ENCODE assay signal across 9 mouse cellular contexts in genomic region chr5:125964039-125964438, GRCm38 (mm10).
A peak's percentile ranks its signal among the peaks of the same experiment; 100 is the strongest.
DNase-seq lines count a peak whose midpoint lies in the region; ATAC-seq and TF ChIP-seq lines count a peak whose summit lies in the region.
"Had no signal": no experiment of that assay in that cellular context is flagged by ENCODE, and none has a peak within 500 bp of the region (broad histone marks: within the 10 kb centered on the region; RNA-seq: fewer than 3 reads in every experiment).

No protein-coding gene starts in this region.

- 79% methylated on average over 8 of the region's 8 CpGs for WGBS in midbrain, postnatal 0 days
- 79% methylated on average over 8 of the region's 8 CpGs for WGBS in midbrain, embryonic 13.5 days
- WGBS in midbrain, embryonic 15.5 days = 74% methylated on average over 8 of the region's 8 CpGs

- H3K27ac ChIP-seq in midbrain, postnatal 0 days (ENCODE audit: low read depth, low read length) = no peak overlapping the region
- H3K27ac ChIP-seq in midbrain, embryonic 13.5 days = no peak overlapping the region
- H3K27ac ChIP-seq in midbrain, embryonic 15.5 days = no peak overlapping the region
- H3K27ac ChIP-seq: forebrain, embryonic 12.5 days had no signal

- H3K27me3 ChIP-seq in midbrain, postnatal 0 days (ENCODE audit: insufficient read depth, low read length) = no peaks in the 10 kb centered on the region
- H3K27me3 ChIP-seq in midbrain, embryonic 13.5 days = no peaks in the 10 kb centered on the region
- H3K27me3 ChIP-seq in midbrain, embryonic 15.5 days (replicated peaks) = no peaks in the 10 kb centered on the region
- H3K27me3 ChIP-seq: forebrain, embryonic 12.5 days had no signal

- no peak for TF ChIP-seq POLR2A in brain, embryonic 14.5 days (IDR thresholded peaks at IDR 0.05; ENCODE audit: borderline replicate concordance, extremely low read depth, insufficient read depth, insufficient read length, poor library complexity, severe bottlenecking)

- H3K4me2 ChIP-seq in midbrain, postnatal 0 days (ENCODE audit: low read depth, low read length, poor library complexity, severe bottlenecking) = no peak overlapping the region
- no peak overlapping the region for H3K4me2 ChIP-seq in midbrain, embryonic 13.5 days (replicated peaks)
- H3K4me2 ChIP-seq in midbrain, embryonic 15.5 days = no peak overlapping the region
- H3K4me2 ChIP-seq: forebrain, embryonic 12.5 days had no signal

- peak; percentile 63 for TF ChIP-seq CTCF in midbrain, postnatal 0 days (IDR thresholded peaks at IDR 0.05)
- TF ChIP-seq CTCF in brain, embryonic 14.5 days (IDR thresholded peaks at IDR 0.05; ENCODE audit: borderline replicate concordance, extremely low read depth, insufficient read depth, insufficient read length) = peak; percentile 59

- DNase-seq in cerebellum, adult 8-10 months = peak; percentile 4
- DNase-seq in midbrain, postnatal 0 days (ENCODE audit: low spot score) = no peak
- DNase-seq in brain, embryonic 14.5 days (ENCODE audit: low read depth) = no peak
- peak; percentile 7 for DNase-seq in lung, postnatal 10 days
- no peak for DNase-seq in B cell, adult 2 months

- no peak overlapping the region for H3K9ac ChIP-seq in midbrain, postnatal 0 days (replicated peaks; ENCODE audit: low read length, poor library complexity, severe bottlenecking)
- H3K9ac ChIP-seq in midbrain, embryonic 13.5 days (replicated peaks) = no peak overlapping the region
- H3K9ac ChIP-seq in midbrain, embryonic 15.5 days = no peak overlapping the region
- H3K9ac ChIP-seq: forebrain, embryonic 12.5 days had no signal

- no peaks in the 10 kb centered on the region for H3K36me3 ChIP-seq in midbrain, postnatal 0 days (ENCODE audit: insufficient read depth, low read length)
- H3K36me3 ChIP-seq in midbrain, embryonic 13.5 days = no peaks in the 10 kb centered on the region
- no peaks in the 10 kb centered on the region for H3K36me3 ChIP-seq in midbrain, embryonic 15.5 days (replicated peaks)
- H3K36me3 ChIP-seq: forebrain, embryonic 12.5 days had no signal

- H3K4me3 ChIP-seq in midbrain, postnatal 0 days (ENCODE audit: low read depth, low read length) = no peak overlapping the region
- no peak overlapping the region for H3K4me3 ChIP-seq in midbrain, embryonic 13.5 days (replicated peaks)
- H3K4me3 ChIP-seq in midbrain, embryonic 15.5 days = no peak overlapping the region
- H3K4me3 ChIP-seq: forebrain, embryonic 12.5 days had no signal

- no peak for ATAC-seq in cerebellum, adult (ENCODE audit: insufficient number of reproducible peaks, low FRiP score, low TSS enrichment)
- ATAC-seq in midbrain, postnatal 0 days (ENCODE audit: low FRiP score) = no peak
- no peak for ATAC-seq in midbrain, embryonic 13.5 days
- no peak for ATAC-seq in midbrain, embryonic 15.5 days (replicated peaks)

- no peaks in the 10 kb centered on the region for H3K9me3 ChIP-seq in midbrain, postnatal 0 days (ENCODE audit: low read length)
- H3K9me3 ChIP-seq in midbrain, embryonic 13.5 days = no peaks in the 10 kb centered on the region
- no peaks in the 10 kb centered on the region for H3K9me3 ChIP-seq in midbrain, embryonic 15.5 days
- H3K9me3 ChIP-seq: forebrain, embryonic 12.5 days had no signal

- no peaks in the 10 kb centered on the region for H3K4me1 ChIP-seq in midbrain, postnatal 0 days (ENCODE audit: insufficient read depth, low read length)
- H3K4me1 ChIP-seq in midbrain, embryonic 13.5 days (replicated peaks) = no peaks in the 10 kb centered on the region
- no peaks in the 10 kb centered on the region for H3K4me1 ChIP-seq in midbrain, embryonic 15.5 days
- H3K4me1 ChIP-seq: forebrain, embryonic 12.5 days had no signal

Comparison
In these comparisons a context has a peak if more than half of its experiments do, and no peak if none do; other contexts are left out.
1. DNase-seq: peak in cerebellum, adult 8-10 months (single experiment) and lung, postnatal 10 days (single experiment); none in midbrain, postnatal 0 days (single experiment), brain, embryonic 14.5 days (single experiment) and B cell, adult 2 months (0 of 2).